Mouse (Mus musculus) heart, embryonic 15.5 days (tissue): Measurements from ENCODE around the gene S100a1. TPM values are rescaled to one million over a fixed set of nuclear protein-coding genes. Genes with fewer than 3 reads are reported as not detected.
A peak's percentile ranks its signal among the peaks of the same experiment; 100 is the strongest.

Experiments used
- ATAC-seq: fragments of 200-750 bp; cut with Nextera tagmentation; replicated peaks from 2 replicates; pipeline ENCODE4 v1.8.0; 2017; ENCODE audit warnings: low read depth, moderate TSS enrichment; ENCODE audit not compliant: insufficient number of reproducible peaks, insufficient read depth, low FRiP score
- H3K27ac ChIP-seq: fragments of 300-500 bp; sonication (generic); 2 replicates; pipeline ENCODE4 v1.5.1; 2015; ENCODE audit warnings: mild to moderate bottlenecking, inconsistent platforms
- H3K27me3 ChIP-seq: fragments of 300-500 bp; sonication (generic); 2 replicates; pipeline ENCODE4 v1.6.1; 2015; ENCODE audit warnings: inconsistent platforms
- H3K36me3 ChIP-seq: fragments of 300-500 bp; sonication (generic); 2 replicates; pipeline ENCODE4 v1.6.1; 2015; ENCODE audit warnings: mild to moderate bottlenecking, inconsistent platforms
- H3K4me1 ChIP-seq: fragments of 300-500 bp; sonication (generic); replicated peaks from 2 replicates; pipeline ENCODE4 v1.6.1; 2015; ENCODE audit warnings: inconsistent platforms
- H3K4me2 ChIP-seq: fragments of 300-500 bp; sonication (generic); 2 replicates; pipeline ENCODE4 v1.6.1; 2015; ENCODE audit warnings: inconsistent platforms, mild to moderate bottlenecking, moderate library complexity
- H3K4me3 ChIP-seq: fragments of 300-500 bp; sonication (generic); 2 replicates; pipeline ENCODE4 v1.5.1; 2015; ENCODE audit warnings: mild to moderate bottlenecking, inconsistent platforms
- H3K9ac ChIP-seq: fragments of 300-500 bp; sonication (generic); 2 replicates; pipeline ENCODE4 v1.6.1; 2015; ENCODE audit warnings: mild to moderate bottlenecking, inconsistent platforms
- H3K9me3 ChIP-seq: fragments of 300-500 bp; sonication (generic); replicated peaks from 2 replicates; pipeline ENCODE4 v1.6.1; 2016; ENCODE audit warnings: inconsistent platforms
- WGBS: fragments of 180-500 bp; shearing (Covaris S2); methylation state at CpG from one replicate; pipeline ENCODE4 v1.1.7; 2015; ENCODE audit warnings: mixed read lengths; 5-methylcytosine and 5-hydroxymethylcytosine counted together
- polyA plus RNA-seq: library from polyadenylated mRNA; unstranded; fragments of >200 nt; fragmentation: Nextera tagmentation; extraction: Ambion mirVana; gene quantifications from 2 replicates; pipeline ENCODE4 v1.2.1, GENCODE M21; 2015

S100a1 gene
- polyA plus RNA-seq, 1 experiment from 2014 or later = 315 TPM

DNA sequence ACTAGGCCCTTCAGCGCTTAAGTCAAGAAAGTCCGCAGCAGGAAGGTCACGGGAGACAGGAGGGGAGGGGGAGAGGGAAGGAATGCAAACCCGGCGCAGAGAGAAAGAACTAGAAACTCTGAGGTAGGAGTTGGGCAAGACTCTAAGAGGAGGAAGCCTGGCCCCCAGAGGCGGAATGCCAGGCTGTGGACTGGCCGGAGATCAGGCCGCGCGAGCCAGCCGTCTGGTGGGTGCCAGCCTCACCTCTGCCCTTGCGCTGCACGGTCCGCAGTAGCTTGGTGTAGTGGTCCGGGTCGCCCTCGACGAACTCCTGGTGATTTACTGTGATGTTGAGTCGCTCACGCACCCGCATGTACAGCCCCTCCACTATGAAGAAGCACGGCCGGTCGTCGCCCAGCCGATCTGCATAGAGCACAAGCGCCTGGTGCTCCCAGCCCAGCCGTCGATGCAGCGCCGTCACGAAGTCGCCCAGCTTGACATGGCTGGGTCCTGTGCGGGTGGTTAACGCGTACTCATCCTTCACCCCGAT lies 49.6 kb downstream of the S100a1 start:
- ATAC-seq = 0 out of 2 replicates have a peak, but pooled peaks have one; percentile 8

GRCm38 (mm10) chr3:90462579-90462978 lies 51.6 kb downstream of the S100a1 start:
- peaks cover 30% of the 10 kb centered on the region for H3K4me1 ChIP-seq
- no peak overlapping the region for H3K9ac ChIP-seq
- H3K4me2 ChIP-seq = peak overlapping the region; percentile 87
- H3K27me3 ChIP-seq = peaks cover 27% of the 10 kb centered on the region
- ATAC-seq = no peak
- no peaks in the 10 kb centered on the region for H3K9me3 ChIP-seq
- H3K36me3 ChIP-seq = 0 out of 2 replicates have a peak, but pooled peaks cover 3% of the 10 kb centered on the region
- H3K4me3 ChIP-seq = peak overlapping the region; percentile 3; the same call in 1 of the 2 replicates
- WGBS = 21% methylated on average over 7 of the region's 7 CpGs
- H3K27ac ChIP-seq = no peak overlapping the region

More for the DNA sequence above, 49.6 kb downstream of the S100a1 start:
- Histone ChIP-seq H3K9ac (peak overlapping the region; percentile 63), H3K36me3 (no peaks in the 10 kb centered on the region), H3K4me1 (peaks cover 30% of the 10 kb centered on the region), H3K27ac (peak overlapping the region; percentile 50; the same call in 1 of the 2 replicates), H3K4me3 (peak overlapping the region; percentile 60), H3K4me2 (peak overlapping the region; percentile 87), H3K9me3 (no peaks in the 10 kb centered on the region), H3K27me3 (peaks cover 30% of the 10 kb centered on the region)
- WGBS = 14% methylated on average over 37 of the region's 37 CpGs

DNA sequence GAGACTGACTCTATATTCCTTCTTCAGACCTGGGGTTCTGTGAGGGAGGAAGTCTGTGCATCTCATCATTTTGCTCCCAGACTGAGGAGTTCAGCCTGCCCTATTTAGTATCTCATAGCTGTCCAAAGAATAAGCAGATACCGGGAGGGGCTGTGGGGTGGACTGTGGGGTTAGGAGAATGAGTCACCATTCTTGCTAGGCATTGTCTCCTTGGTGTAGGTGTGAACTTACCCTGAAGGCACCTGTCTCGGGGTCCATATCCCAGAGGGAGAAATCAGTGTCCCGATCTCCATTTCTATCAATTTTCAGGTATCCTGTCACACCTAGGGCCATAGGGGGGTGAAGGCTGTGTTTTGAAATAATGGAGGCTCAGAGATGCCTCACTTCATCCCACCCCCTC lies 52.3 kb downstream of the S100a1 start:
- Histone ChIP-seq H3K9ac (no peak overlapping the region), H3K4me2 (no peak overlapping the region), H3K36me3 (0 out of 2 replicates have a peak, but pooled peaks cover 3% of the 10 kb centered on the region), H3K27ac (no peak overlapping the region), H3K4me1 (peaks cover 30% of the 10 kb centered on the region), H3K27me3 (peaks cover 27% of the 10 kb centered on the region), H3K9me3 (no peaks in the 10 kb centered on the region), H3K4me3 (no peak overlapping the region)
- 84% methylated on average over 3 of the region's 3 CpGs for WGBS
- ATAC-seq = no peak

Other genes with a start within 250 kb of the S100a1 start
- 4.6 and 6.9 TPM in 2 replicates for gene Dennd4b, start 249.2 kb downstream of the S100a1 start, polyA plus RNA-seq
- 7.1 and 9.5 TPM in 2 replicates for gene Gatad2b, start 221.2 kb downstream of the S100a1 start, polyA plus RNA-seq
- gene Slc27a3, start 124.5 kb downstream of the S100a1 start, polyA plus RNA-seq = 4.8 and 9.4 TPM in 2 replicates
- 16.7 and 22.6 TPM in 2 replicates for gene Ints3, start 80.8 kb downstream of the S100a1 start, polyA plus RNA-seq
- gene Npr1, start 48.5 kb downstream of the S100a1 start, polyA plus RNA-seq = 10.1 and 12.5 TPM in 2 replicates
- gene Ilf2, start 38.3 kb downstream of the S100a1 start, polyA plus RNA-seq = 97.3 and 108 TPM in 2 replicates
- 71.5 and 75.1 TPM in 2 replicates for gene Snapin, start 23.4 kb downstream of the S100a1 start, polyA plus RNA-seq
- gene Chtop, start 4.9 kb downstream of the S100a1 start, polyA plus RNA-seq = 90.9 and 98.3 TPM in 2 replicates
- gene S100a13, start within 50 bp of the S100a1 start, polyA plus RNA-seq = 73.0 and 94.1 TPM in 2 replicates
- 1.1 and 7.5 TPM in 2 replicates for gene S100a14, start 12.5 kb upstream of the S100a1 start, polyA plus RNA-seq
- gene S100a16, start 22.9 kb upstream of the S100a1 start, polyA plus RNA-seq = 89.3 and 103 TPM in 2 replicates
- 0.08 and 1.7 TPM in 2 replicates for gene S100a3, start 46.2 kb upstream of the S100a1 start, polyA plus RNA-seq
- not detected in 2 replicates for gene S100a2, start 75.9 kb upstream of the S100a1 start, polyA plus RNA-seq
- gene Gm42674, start 87.5 kb upstream of the S100a1 start, polyA plus RNA-seq = not detected in 2 replicates
- gene S100a4, start 89.4 kb upstream of the S100a1 start, polyA plus RNA-seq = 2.8 and 7.5 TPM in 2 replicates
- gene S100a5, start 94.1 kb upstream of the S100a1 start, polyA plus RNA-seq = not detected in 2 replicates
- 48.9 and 70.5 TPM in 2 replicates for gene S100a6, start 98.5 kb upstream of the S100a1 start, polyA plus RNA-seq
- 0.22 TPM in 1 of 2 replicates, not detected in the other for gene S100a7a, start 139.6 kb upstream of the S100a1 start, polyA plus RNA-seq
- 24.9 and 32.7 TPM in 2 replicates for gene S100a8, start 154.6 kb upstream of the S100a1 start, polyA plus RNA-seq
- 15.5 and 16.3 TPM in 2 replicates for gene S100a9, start 181.3 kb upstream of the S100a1 start, polyA plus RNA-seq
- gene Pglyrp4, start 212.5 kb upstream of the S100a1 start, polyA plus RNA-seq = not detected in 2 replicates